Mouse (Mus musculus) forebrain, embryonic 13.5 days (tissue): Measurements from ENCODE around the gene Slc17a1. TPM values are rescaled to one million over a fixed set of nuclear protein-coding genes. Genes with fewer than 3 reads are reported as not detected.
A peak's percentile ranks its signal among the peaks of the same experiment; 100 is the strongest.

Experiments used
- ATAC-seq: fragments of 200-750 bp; cut with Nextera tagmentation; 2 replicates; pipeline ENCODE4 v1.8.0; 2017
- H3K27ac ChIP-seq: fragments of 300-500 bp; sonication (generic); 2 replicates; pipeline ENCODE4 v1.5.1; 2015; ENCODE audit warnings: inconsistent platforms, mild to moderate bottlenecking, moderate library complexity
- H3K27me3 ChIP-seq: fragments of 300-500 bp; sonication (generic); 2 replicates; pipeline ENCODE4 v1.6.1; 2015; ENCODE audit warnings: mild to moderate bottlenecking, inconsistent platforms
- H3K36me3 ChIP-seq: fragments of 300-500 bp; sonication (generic); 2 replicates; pipeline ENCODE4 v1.6.1; 2015; ENCODE audit warnings: mild to moderate bottlenecking, inconsistent platforms; ENCODE audit not compliant: poor library complexity, severe bottlenecking
- H3K4me1 ChIP-seq: fragments of 300-500 bp; sonication (generic); 2 replicates; pipeline ENCODE4 v1.6.1; 2015; ENCODE audit warnings: inconsistent platforms
- H3K4me2 ChIP-seq: fragments of 300-500 bp; sonication (generic); 2 replicates; pipeline ENCODE4 v1.6.1; 2015; ENCODE audit warnings: inconsistent platforms, mild to moderate bottlenecking, moderate library complexity
- H3K4me3 ChIP-seq: fragments of 300-500 bp; sonication (generic); 2 replicates; pipeline ENCODE4 v1.5.1; 2015; ENCODE audit warnings: mild to moderate bottlenecking, inconsistent platforms
- H3K9ac ChIP-seq: fragments of 300-500 bp; sonication (generic); 2 replicates; pipeline ENCODE4 v1.6.1; 2015; ENCODE audit warnings: mild to moderate bottlenecking, inconsistent platforms
- H3K9me3 ChIP-seq: fragments of 300-500 bp; sonication (generic); replicated peaks from 2 replicates; pipeline ENCODE4 v1.6.1; 2016; ENCODE audit warnings: inconsistent platforms
- WGBS: fragments of 180-500 bp; shearing (Covaris S2); methylation state at CpG from one replicate; pipeline ENCODE4 v1.1.7; 2015; 5-methylcytosine and 5-hydroxymethylcytosine counted together
- polyA plus RNA-seq: library from polyadenylated mRNA; unstranded; fragments of >200 nt; fragmentation: Nextera tagmentation; extraction: Ambion mirVana; gene quantifications from 2 replicates; pipeline ENCODE4 v1.2.1, GENCODE M21; 2015

Gene Slc17a1
- polyA plus RNA-seq, 1 experiment from 2014 or later = not detected

GRCm38 (mm10) chr13:23866086-23866710 lies 1.4 kb upstream of the Slc17a1 start:
- no peaks in the 10 kb centered on the region for H3K4me1 ChIP-seq

DNA sequence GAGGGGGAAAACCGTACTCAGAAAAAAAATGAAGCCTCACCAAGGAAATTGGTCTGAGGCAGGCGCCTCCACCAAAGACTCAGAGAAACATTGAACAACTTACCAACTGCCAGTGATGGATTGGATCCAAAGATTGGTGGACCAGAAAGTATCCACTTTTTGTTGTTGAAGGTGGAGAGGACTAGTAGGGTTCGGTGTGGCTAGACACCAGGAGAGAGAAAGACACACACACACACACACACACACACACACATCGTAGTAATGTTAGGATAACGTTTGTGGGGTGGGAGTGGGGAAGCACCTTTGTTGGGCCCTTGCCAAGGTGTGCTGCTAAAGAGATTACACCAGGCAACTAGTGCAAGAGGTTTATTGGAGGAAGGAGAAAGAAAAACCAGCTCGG lies 550 bp upstream of the Slc17a1 start:
- Histone ChIP-seq H3K4me3 (no peak overlapping the region), H3K9ac (no peak overlapping the region), H3K27me3 (no peaks in the 10 kb centered on the region), H3K36me3 (no peaks in the 10 kb centered on the region), H3K27ac (no peak overlapping the region), H3K9me3 (no peaks in the 10 kb centered on the region), H3K4me2 (no peak overlapping the region), H3K4me1 (no peaks in the 10 kb centered on the region)
- ATAC-seq = no peak
- WGBS = 84% methylated on average over 6 of the region's 6 CpGs

More at GRCm38 (mm10) chr13:23866086-23866710, 1.4 kb upstream of the Slc17a1 start:
- 84% methylated on average over 9 of the region's 9 CpGs for WGBS
- Histone ChIP-seq H3K9ac (no peak overlapping the region), H3K36me3 (no peaks in the 10 kb centered on the region), H3K4me3 (no peak overlapping the region), H3K4me2 (no peak overlapping the region), H3K27me3 (no peaks in the 10 kb centered on the region), H3K9me3 (no peaks in the 10 kb centered on the region), H3K27ac (no peak overlapping the region)
- no peak for ATAC-seq

GRCm38 (mm10) chr13:23868790-23869533 lies 1.4 kb downstream of the Slc17a1 start:
- Histone ChIP-seq H3K27ac (no peak overlapping the region), H3K27me3 (no peaks in the 10 kb centered on the region), H3K36me3 (no peaks in the 10 kb centered on the region), H3K4me3 (no peak overlapping the region), H3K4me1 (no peaks in the 10 kb centered on the region), H3K4me2 (no peak overlapping the region), H3K9me3 (no peaks in the 10 kb centered on the region), H3K9ac (no peak overlapping the region)
- 88% methylated on average over 8 of the region's 8 CpGs for WGBS
- ATAC-seq = no peak

DNA sequence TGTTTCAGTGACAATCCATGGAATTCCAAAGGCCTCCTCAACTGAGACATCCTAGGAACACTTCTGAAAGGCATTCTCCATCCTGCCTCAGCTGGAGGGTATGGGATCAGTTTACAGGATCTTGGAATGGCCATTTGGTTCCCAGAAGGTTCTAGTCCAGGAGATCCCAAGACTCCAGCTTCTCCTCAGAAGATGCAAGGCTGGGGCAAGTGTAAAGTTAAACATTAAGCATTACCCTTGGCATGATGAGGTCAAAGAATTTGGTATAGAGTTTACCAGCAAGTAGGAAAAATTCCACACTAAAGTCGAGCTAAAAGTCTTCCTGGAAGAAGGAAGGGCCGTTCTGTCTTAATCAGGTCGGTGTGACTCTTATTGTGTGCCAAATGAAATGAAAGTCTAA lies 2.4 kb downstream of the Slc17a1 start:
- ATAC-seq = no peak
- Histone ChIP-seq H3K27ac (no peak overlapping the region), H3K4me1 (no peaks in the 10 kb centered on the region), H3K27me3 (no peaks in the 10 kb centered on the region), H3K36me3 (no peaks in the 10 kb centered on the region), H3K4me3 (no peak overlapping the region), H3K9ac (no peak overlapping the region), H3K9me3 (no peaks in the 10 kb centered on the region), H3K4me2 (no peak overlapping the region)
- 79% methylated on average over 3 of the region's 3 CpGs for WGBS

DNA sequence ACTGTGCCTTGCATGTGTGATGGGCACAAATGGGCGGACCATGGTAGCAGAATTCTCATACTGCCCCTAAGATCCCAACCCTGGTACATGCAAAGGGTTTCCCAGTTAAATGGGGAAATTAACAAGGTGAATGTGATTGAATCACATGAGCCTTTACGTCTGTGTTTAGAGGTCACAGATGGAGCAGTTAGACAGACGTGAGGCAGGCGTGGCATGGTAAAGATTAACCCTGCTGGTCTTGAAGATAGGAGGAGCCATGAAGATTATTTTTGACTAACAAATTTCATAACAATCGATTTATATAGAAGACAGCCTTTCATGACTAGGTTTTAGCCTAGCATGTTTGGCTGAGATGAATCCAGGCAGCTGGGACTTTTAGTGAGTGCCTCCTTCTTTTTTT lies 5.6 kb downstream of the Slc17a1 start:
- WGBS = 82% methylated on average over 5 of the region's 5 CpGs
- H3K4me2 ChIP-seq = no peak overlapping the region
- no peak overlapping the region for H3K4me3 ChIP-seq
- no peaks in the 10 kb centered on the region for H3K4me1 ChIP-seq
- H3K27me3 ChIP-seq = no peaks in the 10 kb centered on the region
- H3K9me3 ChIP-seq = no peaks in the 10 kb centered on the region
- no peaks in the 10 kb centered on the region for H3K36me3 ChIP-seq
- no peak overlapping the region for H3K9ac ChIP-seq
- H3K27ac ChIP-seq = no peak overlapping the region
- ATAC-seq = no peak

- Histone ChIP-seq H3K4me3 (no peak overlapping the region), H3K9ac (no peak overlapping the region), H3K36me3 (no peaks in the 10 kb centered on the region), H3K4me2 (no peak overlapping the region), H3K9me3 (no peaks in the 10 kb centered on the region), H3K4me1 (no peaks in the 10 kb centered on the region), H3K27ac (no peak overlapping the region), H3K27me3 (no peaks in the 10 kb centered on the region)
- no peak for ATAC-seq
- WGBS = 77% methylated on average over 3 of the region's 3 CpGs
Measured at GRCm38 (mm10) chr13:23879106-23879505, 11.6 kb downstream of the Slc17a1 start.

- H3K9me3 ChIP-seq = no peaks in the 10 kb centered on the region
- no peaks in the 10 kb centered on the region for H3K27me3 ChIP-seq
- no peak overlapping the region for H3K27ac ChIP-seq
- H3K9ac ChIP-seq = no peak overlapping the region
- H3K4me1 ChIP-seq = no peaks in the 10 kb centered on the region
- H3K36me3 ChIP-seq = no peaks in the 10 kb centered on the region
- WGBS = 88% methylated on average over 5 of the region's 5 CpGs
- H3K4me3 ChIP-seq = no peak overlapping the region
- no peak overlapping the region for H3K4me2 ChIP-seq
- no peak for ATAC-seq
Measured at GRCm38 (mm10) chr13:23879636-23880035, 12.1 kb downstream of the Slc17a1 start.

- Histone ChIP-seq H3K9ac (no peak overlapping the region), H3K9me3 (no peaks in the 10 kb centered on the region), H3K27ac (no peak overlapping the region), H3K4me3 (no peak overlapping the region), H3K4me2 (no peak overlapping the region), H3K36me3 (no peaks in the 10 kb centered on the region), H3K27me3 (no peaks in the 10 kb centered on the region), H3K4me1 (no peaks in the 10 kb centered on the region)
- peak; percentile 67; the same call in 1 of the 2 replicates for ATAC-seq
- 32% methylated on average over 2 of the region's 2 CpGs for WGBS
Measured at GRCm38 (mm10) chr13:23885540-23885939, 18.0 kb downstream of the Slc17a1 start.

- no peak overlapping the region for H3K9ac ChIP-seq
- ATAC-seq = no peak
- H3K36me3 ChIP-seq = no peaks in the 10 kb centered on the region
- H3K4me1 ChIP-seq = no peaks in the 10 kb centered on the region
- no peaks in the 10 kb centered on the region for H3K27me3 ChIP-seq
- no peak overlapping the region for H3K4me3 ChIP-seq
- no peaks in the 10 kb centered on the region for H3K9me3 ChIP-seq
- no peak overlapping the region for H3K4me2 ChIP-seq
- no peak overlapping the region for H3K27ac ChIP-seq
- 83% methylated on average over 3 of the region's 3 CpGs for WGBS
Measured at GRCm38 (mm10) chr13:23887026-23887725, 19.6 kb downstream of the Slc17a1 start.

DNA sequence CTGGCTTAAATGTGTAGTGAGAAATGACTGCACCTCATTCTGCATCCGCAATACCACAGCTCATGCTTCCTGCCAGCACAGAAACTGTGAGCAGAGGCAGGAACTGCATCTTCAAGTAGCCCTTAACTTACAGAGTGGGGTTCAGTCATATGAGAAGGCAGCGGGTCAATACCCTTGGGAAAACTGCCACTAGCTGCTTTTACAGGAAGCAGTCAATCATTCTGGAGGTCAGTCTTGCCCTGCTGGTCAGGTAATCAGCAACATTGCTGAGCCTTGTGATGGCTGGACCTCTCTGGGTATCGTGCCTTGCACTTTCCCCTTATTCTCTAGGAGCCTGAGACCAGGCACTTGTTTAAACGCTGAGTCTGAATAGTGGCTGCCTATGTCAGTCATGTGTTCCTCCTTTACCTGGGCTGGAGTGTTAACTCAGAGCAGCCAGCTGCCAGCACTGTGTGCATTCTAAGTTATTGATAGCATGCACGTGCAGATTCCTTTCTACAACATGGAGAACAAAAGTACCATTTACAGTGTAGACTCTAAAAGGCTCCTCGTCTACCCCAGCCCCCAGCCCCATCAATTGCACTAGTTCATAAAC lies 21.6 kb downstream of the Slc17a1 start:
- ATAC-seq = no peak
- 76% methylated on average over 6 of the region's 6 CpGs for WGBS
- peaks cover 6% of the 10 kb centered on the region for H3K4me1 ChIP-seq
- H3K36me3 ChIP-seq = no peaks in the 10 kb centered on the region
- H3K9ac ChIP-seq = no peak overlapping the region
- no peak overlapping the region for H3K27ac ChIP-seq
- no peaks in the 10 kb centered on the region for H3K27me3 ChIP-seq
- H3K4me3 ChIP-seq = no peak overlapping the region
- H3K4me2 ChIP-seq = no peak overlapping the region
- no peaks in the 10 kb centered on the region for H3K9me3 ChIP-seq

DNA sequence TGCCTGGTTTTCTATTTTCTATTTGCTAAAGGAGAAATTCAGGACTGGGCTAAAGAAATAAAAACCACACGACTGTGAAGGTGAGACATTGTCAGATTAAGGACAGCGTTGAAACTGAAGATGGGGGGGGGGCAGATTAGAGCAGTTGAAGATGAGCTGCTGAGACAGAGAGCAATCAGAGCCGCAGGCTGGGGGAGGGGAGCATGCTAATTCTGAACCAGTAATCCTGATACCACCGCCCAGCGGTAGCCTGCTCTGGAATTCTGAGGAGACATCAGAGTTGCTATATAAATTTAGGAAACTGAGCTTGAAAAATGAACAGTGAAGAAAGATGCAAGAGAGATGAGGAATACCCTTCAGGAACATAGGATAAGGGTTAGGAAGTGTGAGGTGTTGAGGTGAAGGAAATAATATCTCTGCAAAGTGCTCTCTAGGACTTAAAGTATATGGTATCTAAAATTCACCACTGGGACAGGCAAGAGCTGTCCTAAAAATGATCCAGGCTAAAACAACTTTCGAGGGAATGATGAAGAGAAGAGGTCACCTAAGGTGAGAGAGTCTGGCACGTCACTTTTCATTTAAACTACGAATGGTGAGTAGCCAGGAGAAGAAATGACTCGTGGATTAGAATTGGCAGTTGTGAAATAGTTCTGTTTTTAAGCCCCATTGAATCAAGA lies 25.2 kb downstream of the Slc17a1 start:
- Histone ChIP-seq H3K9ac (no peak overlapping the region), H3K4me3 (no peak overlapping the region), H3K4me2 (no peak overlapping the region), H3K27ac (no peak overlapping the region), H3K9me3 (no peaks in the 10 kb centered on the region), H3K4me1 (peaks cover 6% of the 10 kb centered on the region), H3K27me3 (no peaks in the 10 kb centered on the region), H3K36me3 (no peaks in the 10 kb centered on the region)
- ATAC-seq = no peak
- 17% methylated on average over 9 of the region's 9 CpGs for WGBS

DNA sequence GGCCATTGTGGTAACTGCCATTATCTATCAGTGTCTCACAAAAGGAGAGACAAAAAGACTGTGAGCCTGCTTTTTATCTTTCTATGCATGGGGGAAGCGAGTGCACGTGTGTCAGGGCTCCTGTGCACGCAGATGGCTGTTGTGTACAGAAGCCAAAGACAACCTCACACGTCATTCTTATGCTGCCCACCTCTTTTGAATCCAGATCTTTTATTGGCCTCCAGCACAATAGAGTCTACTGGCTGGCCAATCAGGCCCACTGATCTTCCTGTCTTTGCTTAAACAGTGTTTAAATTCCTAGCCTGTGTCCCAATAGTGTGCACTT lies 25.7 kb downstream of the Slc17a1 start:
- Histone ChIP-seq H3K27ac (no peak overlapping the region), H3K4me1 (peaks cover 6% of the 10 kb centered on the region), H3K4me3 (no peak overlapping the region), H3K9ac (no peak overlapping the region), H3K36me3 (no peaks in the 10 kb centered on the region), H3K27me3 (no peaks in the 10 kb centered on the region), H3K9me3 (no peaks in the 10 kb centered on the region), H3K4me2 (no peak overlapping the region)
- ATAC-seq = peak; percentile 68
- 17% methylated on average over 4 of the region's 4 CpGs for WGBS
